Mouse (Mus musculus) left cerebral cortex, postnatal 10 days (tissue): ENCODE data around the gene Tbc1d10c. TPM values are rescaled to one million over a fixed set of nuclear protein-coding genes. Genes with fewer than 3 reads are reported as not detected.

Experiments used
- DNase-seq, 2 experiments: peaks; one replicate each; pipeline ENCODE4 v3.0.0; 2021 to 2022; ENCODE audit warnings: low spot score in 2 of 2, mixed read lengths in 1 of 2; ENCODE audit errors: extremely low spot score in 1 of 2
- intact Hi-C: fragments of 180-260 bp; cut with DNase I; formaldehyde crosslinking; loops from one replicate; pipeline ENCODE4 v1.15.1; 2025
- total RNA-seq, 2 experiments: library from RNA; stranded (reverse); gene quantifications; 2 replicates each; pipeline ENCODE4 v1.2.3; 2021

Tbc1d10c gene
- total RNA-seq, 2 experiments from 2014 or later = 2.0 to 3.5 TPM

- no peak for DNase-seq
- intact Hi-C loops = no loop called here
Measured at GRCm38 (mm10) chr19:4170723-4171392, 20.2 kb downstream of the Tbc1d10c start.

DNA sequence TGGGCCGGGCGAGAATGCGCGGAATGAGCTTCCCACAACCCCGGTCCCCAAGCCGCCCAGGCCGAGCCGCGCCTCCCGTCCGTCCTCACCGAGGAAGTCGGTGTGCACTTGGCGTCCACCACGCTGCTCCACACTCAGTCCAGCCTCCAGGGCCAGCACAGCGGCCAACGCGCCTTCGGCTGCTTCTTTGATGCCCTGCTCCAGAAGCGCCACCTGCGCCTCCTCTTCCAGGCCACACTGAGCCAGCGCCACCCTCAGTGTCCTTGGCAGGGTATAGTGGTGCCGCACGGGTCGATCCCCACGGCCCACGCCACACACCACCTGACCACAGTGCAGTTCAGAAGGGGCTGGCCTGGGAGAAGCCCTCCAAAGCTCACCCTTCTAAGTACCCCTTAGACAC is 21.3 kb downstream of the Tbc1d10c start:
- DNase-seq = no peak
- intact Hi-C loops = no loop called here

- intact Hi-C loops = no loop called here
- peak; percentile 99 to 100 for DNase-seq
Measured at GRCm38 (mm10) chr19:4169378-4169784, 21.7 kb downstream of the Tbc1d10c start.

DNA sequence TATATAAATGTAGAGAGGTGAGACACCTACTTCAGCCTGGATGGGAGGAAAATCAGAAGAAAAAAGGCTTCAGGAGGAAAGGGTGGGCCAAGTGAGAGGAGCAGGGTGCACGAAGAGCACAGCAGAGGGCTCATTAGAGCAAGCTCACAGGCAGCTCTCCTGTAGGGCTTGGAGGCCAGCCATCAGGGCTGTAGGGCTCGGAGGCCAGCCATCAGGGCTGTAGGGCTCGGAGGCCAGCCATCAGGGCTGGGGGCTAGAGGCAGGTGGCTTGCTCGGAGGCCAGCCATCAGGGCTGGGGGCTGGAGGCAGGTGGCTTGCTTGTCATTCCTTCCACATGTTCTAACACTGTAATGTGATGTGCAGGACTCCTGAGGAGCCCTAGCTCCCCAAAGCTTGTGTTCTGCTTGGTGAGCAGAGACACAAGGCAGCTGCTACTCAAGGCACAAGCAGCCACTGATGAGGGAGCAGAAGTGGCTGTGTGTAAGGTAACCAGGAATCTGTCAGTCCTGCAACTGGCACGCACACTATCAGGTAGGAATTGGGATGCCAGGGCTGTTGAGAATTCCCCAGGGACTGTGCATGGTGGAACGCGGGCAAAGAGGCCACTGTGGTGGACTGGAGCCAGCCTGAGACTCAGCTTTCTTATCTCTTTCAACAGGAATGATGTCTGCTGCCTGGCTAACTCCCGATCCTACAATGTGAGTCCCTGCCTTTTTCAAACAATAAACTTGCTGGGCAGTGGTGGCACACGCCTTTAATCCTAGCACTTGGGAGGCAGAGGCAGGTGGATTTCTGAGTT is 24.2 kb downstream of the Tbc1d10c start:
- intact Hi-C loops = no loop called here
- DNase-seq = no peak

GRCm38 (mm10) chr19:4164721-4165120 is 26.4 kb downstream of the Tbc1d10c start:
- intact Hi-C loops = no loop called here
- peak in 1 of 2 experiments; percentile 36 for DNase-seq

DNA sequence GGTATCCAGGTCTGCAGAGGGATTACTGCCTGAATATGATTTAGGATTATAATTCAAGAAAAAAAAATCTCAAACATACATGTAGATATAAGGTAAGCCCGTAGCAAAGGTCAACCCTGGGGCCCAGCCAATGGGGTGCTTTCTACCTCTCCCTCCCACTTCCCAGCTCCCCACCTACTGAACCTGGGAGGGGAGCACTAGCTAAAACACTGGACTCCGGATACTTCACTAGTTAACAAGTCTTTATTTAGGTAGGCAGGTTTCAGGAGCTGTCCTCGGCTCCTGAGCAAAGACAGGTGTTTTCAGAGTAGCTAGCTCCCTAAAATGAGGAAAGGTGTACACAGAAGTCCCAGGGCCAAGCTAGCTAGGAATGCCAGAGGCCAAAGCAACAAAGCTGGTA is 27.0 kb downstream of the Tbc1d10c start:
- no peak for DNase-seq

DNA sequence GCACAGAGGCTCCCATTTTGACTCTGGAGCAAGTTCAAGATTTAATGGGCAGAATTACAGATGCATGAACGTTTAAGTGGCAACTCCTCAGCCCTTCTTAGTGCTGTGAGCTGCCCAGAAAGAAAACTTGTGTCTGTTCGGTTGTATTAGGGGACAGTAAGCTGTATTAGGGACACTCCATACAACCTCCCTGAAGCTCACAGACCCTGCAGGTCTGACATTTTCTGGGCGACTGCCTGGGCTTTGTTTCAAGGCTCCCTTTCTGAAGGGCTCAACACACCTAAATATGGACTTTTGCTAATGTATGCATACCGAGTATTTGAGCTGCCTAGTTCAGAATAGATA is 27.6 kb downstream of the Tbc1d10c start:
- DNase-seq = no peak
- intact Hi-C loops = no loop called here

More for the DNA sequence above, 27.0 kb downstream of the Tbc1d10c start:
- intact Hi-C loops = no loop called here

GRCm38 (mm10) chr19:4162646-4163542 is 28.2 kb downstream of the Tbc1d10c start, which contains the start of gene Rps6kb2:
TSS of gene Rps6kb2 (minus strand) at chr19:4163354.
- DNase-seq = peak; percentile 97
- intact Hi-C loops = no loop called here

- intact Hi-C loops = no loop called here
- DNase-seq = no peak
Measured at GRCm38 (mm10) chr19:4159049-4159448, 32.0 kb downstream of the Tbc1d10c start.

DNA sequence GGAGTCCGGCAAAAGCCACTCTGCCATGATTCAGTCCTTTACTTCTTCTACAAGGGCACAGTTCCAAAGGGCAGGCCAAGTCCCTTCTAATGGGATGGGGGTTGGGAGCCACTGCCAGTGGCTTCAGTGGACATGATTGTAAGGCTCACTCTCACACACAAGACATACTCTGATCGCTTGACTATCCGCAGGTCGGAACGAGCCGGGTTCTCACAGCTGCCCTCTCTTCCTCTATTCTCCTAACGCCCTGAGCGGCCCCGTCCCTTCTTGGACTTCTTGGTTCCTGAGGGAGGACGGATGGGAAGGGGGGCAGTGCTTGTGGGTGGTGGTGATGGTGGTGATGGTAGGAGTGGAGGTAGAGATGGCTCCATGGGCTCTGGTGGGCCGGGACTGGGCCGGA is 34.3 kb downstream of the Tbc1d10c start:
- DNase-seq = no peak

GRCm38 (mm10) chr19:4156073-4156579 is 35.0 kb downstream of the Tbc1d10c start:
- DNase-seq = peak in 1 of 2 experiments; percentile 44
- intact Hi-C loops = no loop called here

More for the DNA sequence above, 34.3 kb downstream of the Tbc1d10c start:
- intact Hi-C loops = no loop called here

DNA sequence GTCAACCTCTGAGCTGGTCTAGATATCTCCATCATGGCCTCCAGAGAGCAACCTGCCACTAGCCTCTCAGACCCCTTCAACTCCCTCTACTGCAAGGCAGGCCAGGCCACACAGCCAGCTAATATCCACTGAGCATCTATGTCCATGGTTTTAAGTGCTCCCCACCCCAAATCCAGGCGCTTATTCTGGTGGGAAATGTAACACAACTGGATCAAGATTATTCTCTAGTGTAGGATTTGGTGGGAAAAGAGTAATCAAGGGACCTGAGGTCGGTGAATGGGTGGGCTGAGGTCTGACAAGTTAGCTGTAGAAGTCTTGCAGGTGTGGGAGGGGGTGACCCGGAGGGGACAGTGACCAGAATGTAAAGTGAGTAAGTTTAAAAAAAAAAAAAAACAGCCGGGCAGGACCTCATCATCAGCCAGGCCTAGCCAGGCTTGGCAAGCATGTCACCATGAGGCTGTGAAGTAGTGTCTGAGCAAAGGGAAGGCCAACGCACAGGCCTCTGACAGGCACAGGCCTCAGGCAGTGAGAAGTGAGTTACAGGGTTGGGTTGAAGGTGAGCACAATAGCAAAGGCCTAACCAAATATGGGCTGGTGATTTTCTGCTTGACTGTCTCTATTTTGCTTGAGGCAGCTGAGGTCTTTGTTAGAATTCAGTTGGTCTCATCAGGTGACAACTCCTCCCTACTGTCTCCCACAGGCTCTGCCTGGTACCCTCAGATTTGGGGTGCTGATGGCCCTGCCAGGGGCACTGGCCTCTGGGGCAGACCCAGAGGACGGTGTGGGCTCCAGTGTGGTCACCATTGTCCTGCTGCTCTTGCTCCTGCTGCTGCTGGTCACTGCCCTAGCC is 35.6 kb downstream of the Tbc1d10c start:
- no peak for DNase-seq
- intact Hi-C loops = no loop called here

DNA sequence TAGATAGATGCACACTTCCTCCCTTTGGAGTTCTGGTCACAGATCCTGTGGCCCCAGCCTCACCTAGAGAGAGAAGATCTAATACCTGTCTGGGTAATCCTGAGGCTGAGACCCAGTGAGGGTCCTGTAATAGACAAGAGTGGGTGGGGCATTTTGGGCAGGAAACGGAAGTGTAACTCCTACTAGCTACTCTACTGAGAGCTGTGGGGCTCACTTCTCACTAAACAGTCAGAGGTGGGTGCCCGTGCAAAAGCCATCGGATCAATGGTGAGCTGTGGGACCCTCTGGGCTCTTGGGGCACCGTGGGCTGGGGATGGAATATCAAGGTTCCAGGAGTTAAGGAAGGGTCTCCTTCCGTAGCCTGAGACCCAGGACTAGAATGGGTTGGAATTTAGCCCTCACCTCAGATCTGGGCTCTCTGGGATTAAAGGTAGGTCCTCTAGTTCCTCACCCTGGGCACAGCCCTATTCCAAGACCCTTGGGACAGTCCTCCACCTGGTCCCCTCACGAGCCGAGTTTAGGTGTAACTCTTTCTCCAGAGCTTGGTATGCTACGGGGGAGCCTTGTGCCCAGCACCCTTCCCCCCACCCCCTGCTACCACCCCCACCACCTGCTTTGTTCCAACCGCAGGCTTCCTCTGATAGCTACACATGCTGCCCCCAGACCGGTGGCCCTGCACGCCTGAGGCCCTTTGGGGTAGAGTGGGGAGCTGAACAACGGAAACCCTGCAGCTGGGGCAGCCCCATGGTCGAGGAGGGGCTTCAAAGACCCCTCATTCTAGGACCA is 36.5 kb downstream of the Tbc1d10c start:
- no peak for DNase-seq
- intact Hi-C loops = no loop called here

DNA sequence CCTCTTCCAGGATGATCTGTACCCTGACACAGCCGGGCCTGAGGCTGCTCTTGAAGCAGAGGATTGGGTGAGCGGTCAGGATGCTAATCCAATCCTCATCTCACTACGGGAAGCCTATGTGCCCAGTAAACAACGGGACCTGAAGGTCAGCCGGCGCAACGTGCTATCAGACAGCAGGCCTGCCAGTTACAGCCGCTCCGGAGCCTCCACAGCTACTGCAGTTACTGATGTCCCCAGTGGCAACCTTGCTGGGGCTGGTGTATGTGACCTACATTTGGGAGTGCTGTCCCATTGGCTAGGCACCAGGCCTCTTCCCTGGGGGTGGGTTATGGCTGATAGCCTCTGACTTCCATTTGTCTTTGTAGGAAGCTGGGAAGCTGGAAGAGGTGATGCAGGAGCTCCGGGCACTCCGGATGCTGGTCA is 37.8 kb downstream of the Tbc1d10c start, which contains the start of gene Ptprcap:
Ptprcap (plus strand) TSS at position 373 of the 423 bp plus-strand sequence.
- peak in 1 of 2 experiments; percentile 31 for DNase-seq
- intact Hi-C loops = no loop called here

DNA sequence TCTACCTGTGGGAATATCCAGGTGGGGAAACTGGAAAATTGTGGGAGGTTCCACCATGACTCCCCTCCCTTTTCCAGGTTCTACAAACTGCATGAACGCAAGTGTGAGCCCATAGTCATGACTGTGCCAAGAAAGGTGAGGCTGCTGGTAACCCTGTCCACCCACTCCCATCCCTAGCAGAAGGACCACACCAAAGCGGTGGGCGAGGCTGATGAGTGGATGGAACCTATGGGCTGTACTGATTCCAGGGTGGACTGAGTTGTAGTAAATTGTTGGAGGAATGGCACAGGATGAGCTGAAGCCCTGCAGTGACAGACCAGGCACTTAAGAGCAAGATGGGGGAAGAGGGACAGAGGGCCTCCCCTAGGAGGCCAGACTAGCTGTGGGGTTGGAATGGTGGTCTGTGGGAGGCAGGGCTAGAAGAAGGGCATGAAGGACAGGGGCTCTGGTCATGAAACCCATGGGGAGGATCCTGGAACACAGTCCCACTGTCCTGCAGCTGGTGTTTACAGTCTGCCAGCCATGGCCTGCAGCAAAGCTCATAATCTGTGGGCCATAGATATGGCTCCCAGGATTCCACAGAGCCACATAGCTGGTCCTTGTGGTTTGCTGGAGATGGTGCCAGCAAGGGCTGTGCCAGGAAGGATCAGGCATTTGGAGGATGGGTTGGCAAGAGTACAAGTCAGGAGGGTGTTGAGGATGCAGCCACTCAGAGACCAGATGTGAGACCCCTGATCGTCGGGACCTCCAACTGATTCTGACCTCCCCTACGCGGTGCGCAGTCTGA is 38.4 kb downstream of the Tbc1d10c start:
- intact Hi-C loops = no loop called here
- DNase-seq = peak in 1 of 2 experiments; percentile 13

DNA sequence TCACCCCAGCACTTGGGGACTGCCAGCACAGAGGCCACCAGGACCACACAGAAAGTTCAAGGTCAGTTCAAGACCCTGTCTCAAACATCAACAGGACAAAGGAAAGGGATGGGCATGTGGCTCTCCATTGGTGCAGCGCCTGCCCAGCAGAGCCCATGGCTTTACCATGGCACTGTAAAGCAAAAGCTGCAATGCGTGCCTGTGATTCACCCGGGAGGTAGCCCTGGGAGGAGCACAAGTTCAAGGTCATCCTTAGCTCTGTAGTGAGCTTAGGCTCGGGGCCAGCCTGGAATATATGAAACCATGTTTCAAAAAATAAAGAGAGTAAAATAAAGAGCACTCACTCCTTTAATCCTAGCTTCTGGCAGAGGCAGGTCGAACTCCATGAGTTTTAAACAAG is 39.2 kb downstream of the Tbc1d10c start:
- no peak for DNase-seq
- intact Hi-C loops = no loop called here

- intact Hi-C loops = no loop called here
- no peak for DNase-seq
Measured at GRCm38 (mm10) chr19:4151488-4151860, 39.6 kb downstream of the Tbc1d10c start.
